Mouse (Mus musculus) lung, postnatal 0 days (tissue): ENCODE results near the gene Extl1.

ENCODE experiments used
- CTCF ChIP-seq: IDR thresholded peaks from 2 replicates; pipeline ENCODE4 v1.5.1; 2016; ENCODE audit warnings: antibody characterized with exemption, mild to moderate bottlenecking
- EP300 ChIP-seq: IDR thresholded peaks from 2 replicates; pipeline ENCODE4 v1.6.1; 2016; ENCODE audit warnings: antibody characterized with exemption, mild to moderate bottlenecking, control low read depth

DNA sequence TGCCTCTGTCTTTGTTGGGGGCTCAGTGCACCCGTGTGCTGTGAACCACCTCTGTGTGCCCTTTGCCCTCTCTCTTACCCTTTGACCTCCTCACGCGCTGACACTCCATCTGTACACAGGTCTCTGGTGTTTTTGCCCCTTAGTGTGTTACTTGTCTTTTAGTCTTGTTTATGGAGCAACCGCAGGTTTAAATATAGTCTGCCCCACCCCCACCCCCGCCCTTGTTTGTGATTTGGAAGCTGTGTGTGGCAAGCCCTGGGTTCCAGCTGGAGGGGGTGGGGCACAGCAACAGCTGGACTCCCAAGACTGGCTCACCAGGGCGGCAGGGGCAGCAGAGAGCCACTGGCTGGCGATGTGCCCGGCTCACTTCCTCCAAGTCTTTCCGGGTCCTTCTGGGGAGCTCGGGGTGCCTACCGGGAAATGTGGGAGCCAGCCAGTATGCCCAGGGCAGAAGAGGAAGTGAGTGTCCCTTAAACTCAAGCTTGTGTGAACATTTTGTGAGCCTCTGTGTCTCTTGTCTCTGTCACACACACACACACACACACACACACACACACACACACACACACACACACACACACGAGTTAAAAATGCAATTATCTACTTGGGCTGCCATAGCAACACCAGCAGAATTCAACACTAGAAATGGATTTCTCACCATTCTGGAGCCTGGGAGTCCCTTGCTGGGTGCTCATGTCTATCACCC, 76.1 kb downstream of the Extl1 start:
- TF ChIP-seq EP300 (no peak; the same call in 1 of the 2 replicates), CTCF (peak; percentile 77)
